Mouse (Mus musculus): ENCODE results near the gene Aqp11. TPM values are rescaled to one million over a fixed set of nuclear protein-coding genes. Genes with fewer than 3 reads are reported as not detected.

Aqp11 gene
- polyA plus RNA-seq, 1 experiment, result 5.0 TPM

DNA sequence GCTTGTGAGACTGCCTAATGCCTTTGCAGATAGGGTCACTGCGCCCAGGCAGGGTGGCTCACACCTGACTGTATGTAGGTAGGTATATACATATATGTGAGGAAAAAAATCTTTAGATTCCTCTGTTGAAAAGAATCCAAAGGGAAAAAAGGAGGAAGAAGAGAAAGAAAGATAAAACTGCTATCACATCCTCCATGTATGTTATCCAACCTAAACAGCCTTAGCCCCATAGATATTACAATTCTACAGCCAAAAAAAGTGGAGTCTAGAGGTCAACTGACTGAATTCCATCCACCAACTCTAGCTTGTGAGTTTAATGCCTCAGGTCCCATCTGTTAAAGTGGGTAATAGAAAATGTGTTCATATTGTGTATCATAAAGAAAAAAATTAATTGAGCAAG, 42.6 kb downstream of the Aqp11 start:
- Histone ChIP-seq H3K4me3 (replicated peaks; ENCODE audit: extremely low read depth, low read depth, low read length) (no peak overlapping the region), H3K4me1 (ENCODE audit: control insufficient read depth, insufficient read depth, low read length) (peaks cover 3% of the 10 kb centered on the region; the same call in 1 of the 2 replicates)
- DNase-seq, result no peak
- no peak for TF ChIP-seq CTCF (IDR thresholded peaks at IDR 0.05; ENCODE audit: insufficient read depth, low read length)
- TF ChIP-seq POLR2A (IDR thresholded peaks at IDR 0.05; ENCODE audit: borderline replicate concordance, extremely low read depth, low read depth, low read length), result no peak
- 94% methylated on average over 1 of the region's 1 CpGs for WGBS

DNA sequence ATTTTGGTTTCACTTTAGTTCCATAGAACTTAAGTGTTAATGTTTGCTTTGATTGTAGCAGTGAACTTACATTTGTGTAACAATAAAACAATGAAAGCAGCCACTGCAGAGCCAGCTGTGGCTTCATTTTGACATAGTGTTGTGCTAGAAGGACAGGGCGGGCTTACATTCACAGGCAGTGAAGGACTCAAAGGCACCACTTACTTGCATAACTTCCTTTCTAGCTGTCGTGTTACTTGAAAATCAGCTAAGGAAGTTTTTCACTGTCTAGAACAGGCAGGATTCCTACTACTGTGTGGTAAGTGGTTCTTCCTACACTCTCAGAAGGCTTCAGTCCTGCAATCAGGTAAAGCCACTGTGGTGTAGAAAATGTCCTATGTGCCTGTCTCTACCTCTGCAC, 50.3 kb downstream of the Aqp11 start:
- Histone ChIP-seq H3K4me3 (replicated peaks; ENCODE audit: extremely low read depth, low read depth, low read length) (no peak overlapping the region), H3K4me1 (ENCODE audit: control insufficient read depth, insufficient read depth, low read length) (peaks cover 5% of the 10 kb centered on the region)
- TF ChIP-seq CTCF (IDR thresholded peaks at IDR 0.05; ENCODE audit: insufficient read depth, low read length) (no peak), POLR2A (IDR thresholded peaks at IDR 0.05; ENCODE audit: borderline replicate concordance, extremely low read depth, low read depth, low read length) (no peak)
- WGBS, result 41% methylated on average over 2 of the region's 2 CpGs
- no peak for DNase-seq

DNA sequence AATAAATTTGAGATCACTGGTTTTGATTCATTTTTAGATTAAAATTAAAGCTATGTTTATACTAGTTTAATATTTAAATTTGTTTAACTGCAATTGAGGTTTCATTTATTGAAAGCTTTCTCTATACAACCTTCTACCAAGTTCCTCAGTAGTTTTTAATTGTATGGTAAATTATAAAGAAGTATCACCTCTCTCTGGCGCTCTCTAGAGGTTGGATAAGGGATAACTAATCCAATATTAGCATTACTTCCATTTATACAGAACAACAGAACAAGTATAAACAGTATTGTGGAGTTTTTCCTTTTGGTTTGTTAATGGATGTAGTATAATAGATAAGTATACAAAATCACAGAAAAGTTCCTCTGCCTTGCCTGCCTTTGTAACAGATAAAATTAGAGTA, 58.9 kb downstream of the Aqp11 start:
- DNase-seq, result no peak
- H3K4me3 ChIP-seq (replicated peaks; ENCODE audit: extremely low read depth, low read depth, low read length), result no peak overlapping the region

More for the DNA sequence above, 58.9 kb downstream of the Aqp11 start:
- 12% methylated on average over 1 of the region's 1 CpGs for WGBS
- TF ChIP-seq CTCF (IDR thresholded peaks at IDR 0.05; ENCODE audit: insufficient read depth, low read length) (peak; percentile 31; the same call in 1 of the 2 replicates), POLR2A (IDR thresholded peaks at IDR 0.05; ENCODE audit: borderline replicate concordance, extremely low read depth, low read depth, low read length) (no peak)
- no peaks in the 10 kb centered on the region for H3K4me1 ChIP-seq (ENCODE audit: control insufficient read depth, insufficient read depth, low read length)

Other genes starting within 250 kb of the Aqp11 start
- 16.9 and 25.6 TPM in 2 replicates for gene Aamdc, start 158.8 kb downstream of the Aqp11 start, polyA plus RNA-seq (2012; rRNA removed)
- gene Rsf1, start 158.4 kb downstream of the Aqp11 start, polyA plus RNA-seq (2012; rRNA removed), result 1.7 and 3.2 TPM in 2 replicates
- gene Clns1a, start 41.7 kb downstream of the Aqp11 start, polyA plus RNA-seq (2012; rRNA removed), result 20.4 and 21.6 TPM in 2 replicates
- 7.2 and 7.5 TPM in 2 replicates for gene Pak1, start 50.3 kb upstream of the Aqp11 start, polyA plus RNA-seq (2012; rRNA removed)
- gene Gdpd4, start 181.7 kb upstream of the Aqp11 start, polyA plus RNA-seq (2012; rRNA removed), result not detected in 2 replicates

All from lung, adult 2 months (tissue).